Mouse (Mus musculus): ENCODE data around the gene Olfr1239. TPM values are rescaled to one million over a fixed set of nuclear protein-coding genes. Genes with fewer than 3 reads are reported as not detected.

Olfr1239 gene
- total RNA-seq (2017): not detected in 2 replicates

- ATAC-seq (replicated peaks in 1 of 2; ENCODE audit: insufficient read depth in 1 of 2, low FRiP score in 2 of 2, low TSS enrichment in 1 of 2, low read depth in 1 of 2, poor library complexity in 2 of 2, severe bottlenecking in 2 of 2): no peak
These were observed at the start of gene Olfr1239 for GRCm38 (mm10) chr2:89420307-89420706. Olfr1239 (minus strand) TSS chr2:89420407.

- ATAC-seq (replicated peaks in 1 of 2; ENCODE audit: insufficient read depth in 1 of 2, low FRiP score in 2 of 2, low TSS enrichment in 1 of 2, low read depth in 1 of 2, poor library complexity in 2 of 2, severe bottlenecking in 2 of 2): no peak
These were observed 22.7 kb upstream of the Olfr1239 start, which contains the start of gene Olfr1240 for GRCm38 (mm10) chr2:89442900-89443299. Olfr1240 (minus strand) TSS chr2:89443000.

- no peak for ATAC-seq (replicated peaks in 1 of 2; ENCODE audit: insufficient read depth in 1 of 2, low FRiP score in 2 of 2, low TSS enrichment in 1 of 2, low read depth in 1 of 2, poor library complexity in 2 of 2, severe bottlenecking in 2 of 2)
These were observed 5.7 kb downstream of the Olfr1239 start for GRCm38 (mm10) chr2:89414557-89414956.

- no peak for ATAC-seq (replicated peaks in 1 of 2; ENCODE audit: insufficient read depth in 1 of 2, low FRiP score in 2 of 2, low TSS enrichment in 1 of 2, low read depth in 1 of 2, poor library complexity in 2 of 2, severe bottlenecking in 2 of 2)
These were observed 10.6 kb downstream of the Olfr1239 start, which contains the start of gene Olfr1238 for GRCm38 (mm10) chr2:89409576-89409975. Olfr1238 (minus strand) TSS chr2:89409676.

DNA sequence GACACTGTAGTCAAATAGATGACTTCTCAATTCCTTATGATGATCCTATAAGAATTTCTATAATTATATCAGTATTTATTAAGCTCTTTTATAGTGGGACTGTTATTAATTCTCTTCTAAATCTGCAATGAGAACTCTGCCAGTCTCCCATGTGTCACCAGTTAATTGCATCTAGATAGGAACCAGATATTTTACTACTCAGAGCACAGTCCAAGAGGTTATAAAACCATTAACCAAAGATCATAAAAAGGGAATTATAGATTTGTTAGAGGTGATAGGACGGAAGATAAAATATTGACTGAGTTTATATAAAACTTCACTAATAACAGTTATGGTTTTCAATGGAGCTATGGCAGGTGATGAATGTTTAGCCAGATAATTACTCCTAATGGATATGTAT lies 19.3 kb downstream of the Olfr1239 start:
- ATAC-seq (replicated peaks in 1 of 2; ENCODE audit: insufficient read depth in 1 of 2, low FRiP score in 2 of 2, low TSS enrichment in 1 of 2, low read depth in 1 of 2, poor library complexity in 2 of 2, severe bottlenecking in 2 of 2): no peak

Other genes starting within 250 kb of the Olfr1239 start
- not detected in 2 replicates for gene Olfr1225, start 245.7 kb downstream of the Olfr1239 start, total RNA-seq (2017)
- gene Olfr1226, start 220.4 kb downstream of the Olfr1239 start, total RNA-seq (2017): not detected in 2 replicates
- gene Olfr1228, start 166.3 kb downstream of the Olfr1239 start, total RNA-seq (2017): not detected in 2 replicates
- not detected in 2 replicates for gene Olfr1229, start 132.4 kb downstream of the Olfr1239 start, total RNA-seq (2017)
- not detected in 2 replicates for gene Olfr1230, start 123.1 kb downstream of the Olfr1239 start, total RNA-seq (2017)
- not detected in 2 replicates for gene Olfr1231, start 113.3 kb downstream of the Olfr1239 start, total RNA-seq (2017)
- gene Olfr1232, start 90.7 kb downstream of the Olfr1239 start, total RNA-seq (2017): not detected in 2 replicates
- not detected in 2 replicates for gene Olfr1233, start 78.0 kb downstream of the Olfr1239 start, total RNA-seq (2017)
- gene Olfr1234, start 55.5 kb downstream of the Olfr1239 start, total RNA-seq (2017): not detected in 2 replicates
- gene Olfr1238, start 10.7 kb downstream of the Olfr1239 start, total RNA-seq (2017): not detected in 2 replicates
- not detected in 2 replicates for gene Olfr1240, start 22.6 kb upstream of the Olfr1239 start, total RNA-seq (2017)
- not detected in 2 replicates for gene Olfr1241, start 66.7 kb upstream of the Olfr1239 start, total RNA-seq (2017)
- gene Olfr1242, start 77.9 kb upstream of the Olfr1239 start, total RNA-seq (2017): not detected in 2 replicates
- not detected in 2 replicates for gene Olfr1243, start 111.1 kb upstream of the Olfr1239 start, total RNA-seq (2017)
- gene Olfr1245, start 158.0 kb upstream of the Olfr1239 start, total RNA-seq (2017): not detected in 2 replicates
- gene Olfr1246, start 172.8 kb upstream of the Olfr1239 start, total RNA-seq (2017): not detected in 2 replicates
- gene Olfr1247, start 193.7 kb upstream of the Olfr1239 start, total RNA-seq (2017): not detected in 2 replicates
- gene Olfr1248, start 197.8 kb upstream of the Olfr1239 start, total RNA-seq (2017): not detected in 2 replicates
- not detected in 2 replicates for gene Olfr1249, start 214.6 kb upstream of the Olfr1239 start, total RNA-seq (2017)
- not detected in 2 replicates for gene Olfr1250, start 241.1 kb upstream of the Olfr1239 start, total RNA-seq (2017)

Measured in hematopoietic stem cell, adult 5-6 weeks (primary cell).